Mouse (Mus musculus): ENCODE measurements around the gene Rln1. TPM values are rescaled to one million over a fixed set of nuclear protein-coding genes. Genes with fewer than 3 reads are reported as not detected.

Gene Rln1
- total RNA-seq (2021), result not detected
- not detected in 2 replicates for polyA plus RNA-seq (2012; rRNA removed)
- long read RNA-seq, result 0 reads

DNA sequence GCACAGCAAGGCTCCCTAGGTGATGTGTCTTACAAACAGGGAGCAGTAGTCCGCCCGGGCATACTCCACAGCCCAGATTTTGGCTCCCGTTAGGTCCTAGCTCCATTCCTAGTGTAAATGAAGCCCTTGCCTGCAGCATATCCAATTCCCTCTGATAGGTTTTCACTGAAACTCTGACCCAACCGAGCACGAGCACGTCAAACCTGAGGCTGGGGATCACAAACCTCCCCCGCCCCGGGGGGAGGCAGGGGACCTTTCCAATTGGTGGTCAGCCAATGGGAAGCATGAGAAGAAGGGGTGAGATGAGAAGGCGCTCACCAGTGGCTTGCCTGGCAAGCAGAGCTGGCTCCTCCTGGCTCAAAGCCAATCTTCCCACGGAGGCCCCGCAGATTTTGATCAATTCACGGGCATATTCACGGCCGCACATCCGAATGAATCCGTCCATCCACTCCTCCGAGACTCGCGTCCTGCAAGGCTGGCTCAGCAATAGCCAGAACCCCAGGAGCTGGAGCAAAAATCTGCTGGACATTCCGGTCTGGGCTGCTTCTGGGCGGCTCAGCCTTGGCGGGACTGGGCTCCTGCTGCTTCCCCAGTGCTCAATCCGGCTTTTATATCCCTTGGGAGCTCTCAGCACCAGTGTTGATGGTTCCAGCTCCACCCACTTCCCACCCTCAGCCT, at the start of gene Rln1:
Rln1 (minus strand) TSS at position 603 of the 678 bp plus-strand sequence.
- DNase-seq, result peak in 1 of 2 experiments; percentile 36
- Histone ChIP-seq H3K4me3 (peak within 1 kb of the TSS; percentile 38), H3K27ac (no peak within 1 kb of the TSS), H3K4me1 (ENCODE audit: control insufficient read depth, insufficient read depth, low read length) (no peaks in the 10 kb centered on the region), H3K79me2 (replicated peaks; ENCODE audit: control insufficient read depth, insufficient read depth, low read length) (no peaks in the 10 kb centered on the region), H3K9ac (ENCODE audit: low read depth, low read length) (no peak within 1 kb of the TSS), H3K27me3 (ENCODE audit: control insufficient read depth, insufficient read depth, low read length) (no peaks in the 10 kb centered on the region), H3K36me3 (ENCODE audit: control insufficient read depth, insufficient read depth, low read length) (no peaks in the 10 kb centered on the region)
- WGBS, result 3% methylated on average over 23 of the region's 23 CpGs
- intact Hi-C loops (cut with DNase I), result no loop called here
- TF ChIP-seq CTCF (IDR thresholded peaks at IDR 0.05) (no peak), POLR2A (IDR thresholded peaks at IDR 0.05; ENCODE audit: insufficient read depth, low read depth, low read length) (no peak), EP300 (IDR thresholded peaks at IDR 0.05; ENCODE audit: insufficient read depth, low read depth, low read length) (no peak)

DNA sequence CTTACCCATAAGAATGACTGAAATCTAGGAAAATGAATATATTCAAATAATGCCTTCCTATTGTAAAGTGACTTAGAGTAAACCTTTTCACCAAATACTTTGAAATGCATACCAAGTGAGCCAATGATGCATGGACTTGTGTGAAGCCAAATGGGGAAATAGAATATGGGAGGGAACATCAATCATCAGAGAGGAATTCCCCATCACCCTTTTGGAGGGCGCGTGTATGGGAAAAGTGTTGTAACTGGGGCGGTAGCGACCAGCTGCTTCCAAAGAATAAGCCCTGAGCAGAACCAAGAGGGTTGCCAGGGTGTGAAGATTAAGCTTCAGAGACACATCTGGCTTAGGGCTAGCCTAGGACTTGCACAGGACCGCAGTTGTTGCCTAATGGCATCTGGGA, 48.9 kb upstream of the Rln1 start:
- WGBS, result 91% methylated on average over 5 of the region's 5 CpGs
- no peaks in the 10 kb centered on the region for H3K4me1 ChIP-seq (ENCODE audit: control insufficient read depth, insufficient read depth, low read length)
- H3K27ac ChIP-seq, result no peak overlapping the region
- no peak overlapping the region for H3K4me3 ChIP-seq
- intact Hi-C loops (cut with DNase I), result no loop called here
- no peaks in the 10 kb centered on the region for H3K79me2 ChIP-seq (replicated peaks; ENCODE audit: control insufficient read depth, insufficient read depth, low read length)
- DNase-seq, result no peak
- no peaks in the 10 kb centered on the region for H3K36me3 ChIP-seq (ENCODE audit: control insufficient read depth, insufficient read depth, low read length)
- H3K9ac ChIP-seq (ENCODE audit: low read depth, low read length), result no peak overlapping the region
- TF ChIP-seq CTCF (IDR thresholded peaks at IDR 0.05) (no peak), POLR2A (IDR thresholded peaks at IDR 0.05; ENCODE audit: insufficient read depth, low read depth, low read length) (no peak), EP300 (IDR thresholded peaks at IDR 0.05; ENCODE audit: insufficient read depth, low read depth, low read length) (no peak)
- no peaks in the 10 kb centered on the region for H3K27me3 ChIP-seq (ENCODE audit: control insufficient read depth, insufficient read depth, low read length)

DNA sequence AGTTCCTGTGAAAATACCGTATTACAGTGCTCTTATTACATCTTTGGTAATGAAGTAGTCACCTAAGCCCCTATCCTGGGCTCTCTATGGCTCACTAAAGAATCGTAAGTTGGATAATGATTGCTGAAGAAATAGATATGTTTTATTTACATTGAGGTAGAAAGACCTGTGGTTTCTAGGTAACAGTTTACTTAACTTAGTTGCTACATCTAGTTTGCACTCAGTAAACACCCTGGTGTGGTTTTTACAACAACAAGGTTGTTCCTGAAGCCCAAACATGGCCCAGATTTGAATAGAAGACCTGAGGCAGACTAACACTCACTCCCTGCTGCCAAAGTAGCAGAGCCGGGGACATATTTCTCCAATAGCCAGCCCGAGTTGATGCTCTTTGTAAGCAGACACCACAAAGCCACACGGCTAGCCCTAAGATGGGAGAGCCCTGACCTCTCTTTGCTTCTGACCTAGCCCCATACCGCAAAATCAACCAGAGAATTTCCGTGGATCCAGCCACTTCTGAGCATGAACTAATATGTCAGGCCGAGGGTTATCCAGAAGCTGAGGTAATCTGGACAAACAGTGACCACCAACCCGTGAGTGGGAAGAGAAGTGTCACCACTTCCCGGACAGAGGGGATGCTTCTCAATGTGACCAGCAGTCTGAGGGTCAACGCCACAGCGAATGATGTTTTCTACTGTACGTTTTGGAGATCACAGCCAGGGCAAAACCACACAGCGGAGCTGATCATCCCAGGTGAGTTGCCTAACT, 45.6 kb upstream of the Rln1 start:
- H3K79me2 ChIP-seq (replicated peaks; ENCODE audit: control insufficient read depth, insufficient read depth, low read length), result no peaks in the 10 kb centered on the region
- no peak overlapping the region for H3K4me3 ChIP-seq
- H3K27me3 ChIP-seq (ENCODE audit: control insufficient read depth, insufficient read depth, low read length), result no peaks in the 10 kb centered on the region
- intact Hi-C loops (cut with DNase I), result no loop called here
- no peak overlapping the region for H3K27ac ChIP-seq
- TF ChIP-seq EP300 (IDR thresholded peaks at IDR 0.05; ENCODE audit: insufficient read depth, low read depth, low read length) (no peak), POLR2A (IDR thresholded peaks at IDR 0.05; ENCODE audit: insufficient read depth, low read depth, low read length) (no peak), CTCF (IDR thresholded peaks at IDR 0.05) (no peak)
- H3K36me3 ChIP-seq (ENCODE audit: control insufficient read depth, insufficient read depth, low read length), result no peaks in the 10 kb centered on the region
- H3K4me1 ChIP-seq (ENCODE audit: control insufficient read depth, insufficient read depth, low read length), result no peaks in the 10 kb centered on the region
- 89% methylated on average over 14 of the region's 14 CpGs for WGBS
- no peak overlapping the region for H3K9ac ChIP-seq (ENCODE audit: low read depth, low read length)
- DNase-seq, result no peak

DNA sequence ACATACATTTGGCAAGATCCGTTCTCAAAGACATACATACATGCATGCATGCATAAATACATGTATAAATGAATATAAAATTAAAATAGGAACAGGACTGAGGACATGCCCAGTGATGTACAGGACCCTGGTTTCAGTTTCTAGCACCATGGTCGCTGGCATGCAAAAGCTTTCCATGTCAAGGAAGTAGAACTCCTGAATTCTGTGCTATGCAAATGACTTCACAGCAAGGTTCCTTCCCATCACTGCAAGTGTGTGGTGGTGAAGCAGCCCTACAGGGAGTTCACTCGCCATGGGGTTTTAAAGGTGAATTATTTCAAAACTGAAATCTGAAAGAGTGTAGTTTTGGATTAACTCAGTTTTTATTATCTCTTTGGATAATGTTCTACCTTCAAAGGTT, 41.9 kb upstream of the Rln1 start:
- WGBS, result 84% methylated on average over 3 of the region's 3 CpGs
- no peak for DNase-seq
- no peaks in the 10 kb centered on the region for H3K27me3 ChIP-seq (ENCODE audit: control insufficient read depth, insufficient read depth, low read length)
- peaks cover 1% of the 10 kb centered on the region; the same call in 1 of the 2 replicates for H3K4me1 ChIP-seq (ENCODE audit: control insufficient read depth, insufficient read depth, low read length)
- intact Hi-C loops (cut with DNase I), result no loop called here
- H3K79me2 ChIP-seq (replicated peaks; ENCODE audit: control insufficient read depth, insufficient read depth, low read length), result no peaks in the 10 kb centered on the region
- H3K36me3 ChIP-seq (ENCODE audit: control insufficient read depth, insufficient read depth, low read length), result no peaks in the 10 kb centered on the region
- no peak overlapping the region for H3K9ac ChIP-seq (ENCODE audit: low read depth, low read length)
- TF ChIP-seq POLR2A (IDR thresholded peaks at IDR 0.05; ENCODE audit: insufficient read depth, low read depth, low read length) (no peak), EP300 (IDR thresholded peaks at IDR 0.05; ENCODE audit: insufficient read depth, low read depth, low read length) (no peak), CTCF (IDR thresholded peaks at IDR 0.05) (no peak)
- no peak overlapping the region for H3K27ac ChIP-seq
- H3K4me3 ChIP-seq, result no peak overlapping the region

GRCm38 (mm10) chr19:29374947-29375346, 40.5 kb upstream of the Rln1 start:
- H3K36me3 ChIP-seq (ENCODE audit: control insufficient read depth, insufficient read depth, low read length), result no peaks in the 10 kb centered on the region
- intact Hi-C loops (cut with DNase I), result loop anchor here (5.0 kb wide), 2 partner anchors 42 to 432 kb away; partner anchors contain the start of gene 9930021J03Rik
- no peak for TF ChIP-seq CTCF (IDR thresholded peaks at IDR 0.05)
- TF ChIP-seq POLR2A (IDR thresholded peaks at IDR 0.05; ENCODE audit: insufficient read depth, low read depth, low read length), result no peak
- TF ChIP-seq EP300 (IDR thresholded peaks at IDR 0.05; ENCODE audit: insufficient read depth, low read depth, low read length), result no peak
- H3K27me3 ChIP-seq (ENCODE audit: control insufficient read depth, insufficient read depth, low read length), result no peaks in the 10 kb centered on the region
- H3K4me1 ChIP-seq (ENCODE audit: control insufficient read depth, insufficient read depth, low read length), result peaks cover 1% of the 10 kb centered on the region; the same call in 1 of the 2 replicates
- WGBS, result 88% methylated on average over 9 of the region's 9 CpGs
- H3K27ac ChIP-seq, result no peak overlapping the region
- no peak overlapping the region for H3K4me3 ChIP-seq
- H3K9ac ChIP-seq (ENCODE audit: low read depth, low read length), result no peak overlapping the region
- DNase-seq, result no peak
- H3K79me2 ChIP-seq (replicated peaks; ENCODE audit: control insufficient read depth, insufficient read depth, low read length), result no peaks in the 10 kb centered on the region

DNA sequence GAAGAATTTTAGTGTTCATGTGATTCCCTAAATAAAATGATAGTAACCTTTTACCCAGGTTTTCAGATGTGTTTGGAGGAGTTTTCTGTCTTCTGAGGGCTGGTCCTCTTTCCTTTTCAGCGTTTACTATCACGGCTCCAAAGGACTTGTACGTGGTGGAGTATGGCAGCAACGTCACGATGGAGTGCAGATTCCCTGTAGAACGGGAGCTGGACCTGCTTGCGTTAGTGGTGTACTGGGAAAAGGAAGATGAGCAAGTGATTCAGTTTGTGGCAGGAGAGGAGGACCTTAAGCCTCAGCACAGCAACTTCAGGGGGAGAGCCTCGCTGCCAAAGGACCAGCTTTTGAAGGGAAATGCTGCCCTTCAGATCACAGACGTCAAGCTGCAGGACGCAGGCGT, 39.0 kb upstream of the Rln1 start:
- Histone ChIP-seq H3K27ac (no peak overlapping the region), H3K79me2 (replicated peaks; ENCODE audit: control insufficient read depth, insufficient read depth, low read length) (no peaks in the 10 kb centered on the region), H3K4me1 (ENCODE audit: control insufficient read depth, insufficient read depth, low read length) (peaks cover 1% of the 10 kb centered on the region), H3K36me3 (ENCODE audit: control insufficient read depth, insufficient read depth, low read length) (no peaks in the 10 kb centered on the region), H3K27me3 (ENCODE audit: control insufficient read depth, insufficient read depth, low read length) (no peaks in the 10 kb centered on the region), H3K4me3 (no peak overlapping the region), H3K9ac (ENCODE audit: low read depth, low read length) (no peak overlapping the region)
- intact Hi-C loops (cut with DNase I), result loop anchor here (5.0 kb wide), 2 partner anchors 44 to 434 kb away; partner anchors contain the start of gene 9930021J03Rik
- DNase-seq, result no peak
- TF ChIP-seq POLR2A (IDR thresholded peaks at IDR 0.05; ENCODE audit: insufficient read depth, low read depth, low read length), result no peak
- no peak for TF ChIP-seq EP300 (IDR thresholded peaks at IDR 0.05; ENCODE audit: insufficient read depth, low read depth, low read length)
- TF ChIP-seq CTCF (IDR thresholded peaks at IDR 0.05), result no peak
- 50% methylated on average over 11 of the region's 11 CpGs for WGBS

Data from heart, adult 2 months (tissue).